In genomic region chr8:119426069-119426735, GRCm38 (mm10) we compare ENCODE assay signal across 8 mouse cellular contexts. TPM values are rescaled to one million over a fixed set of nuclear protein-coding genes. Genes with fewer than 3 reads are reported as not detected.
A peak's percentile ranks its signal among the peaks of the same experiment; 100 is the strongest.
DNase-seq lines count a peak whose midpoint lies in the region; ATAC-seq and TF ChIP-seq lines count a peak whose summit lies in the region.

No protein-coding gene starts in this region.

- H3K36me3 ChIP-seq in kidney, embryonic 14.5 days (ENCODE audit: control insufficient read depth, insufficient read depth, low read length), result no peaks in the 10 kb centered on the region
- no peaks in the 10 kb centered on the region for H3K36me3 ChIP-seq in embryonic facial prominence, embryonic 10.5 days (replicated peaks)
- no peaks in the 10 kb centered on the region for H3K36me3 ChIP-seq in heart, embryonic 16.5 days (ENCODE audit: control insufficient read depth, insufficient read depth)
- H3K36me3 ChIP-seq in lung, embryonic 14.5 days (ENCODE audit: insufficient read depth), result no peaks in the 10 kb centered on the region

- WGBS in kidney, embryonic 14.5 days, result 68% methylated on average over 6 of the region's 6 CpGs
- 87% methylated on average over 6 of the region's 6 CpGs for WGBS in embryonic facial prominence, embryonic 10.5 days
- WGBS in heart, embryonic 16.5 days, result 72% methylated on average over 6 of the region's 6 CpGs
- 72% methylated on average over 6 of the region's 6 CpGs for WGBS in lung, embryonic 14.5 days

- no peaks in the 10 kb centered on the region for H3K9me3 ChIP-seq in kidney, embryonic 14.5 days (ENCODE audit: control insufficient read depth, low read length)
- H3K9me3 ChIP-seq in embryonic facial prominence, embryonic 10.5 days, result no peaks in the 10 kb centered on the region
- no peaks in the 10 kb centered on the region for H3K9me3 ChIP-seq in heart, embryonic 16.5 days (replicated peaks; ENCODE audit: control insufficient read depth, low read length)
- no peaks in the 10 kb centered on the region for H3K9me3 ChIP-seq in lung, embryonic 14.5 days (ENCODE audit: low read depth, low read length)

- H3K4me1 ChIP-seq in kidney, embryonic 14.5 days (ENCODE audit: control insufficient read depth, insufficient read depth, low read length), result peaks cover 17% of the 10 kb centered on the region; the same call in 1 of the 2 replicates
- H3K4me1 ChIP-seq in embryonic facial prominence, embryonic 10.5 days, result peaks cover 55% of the 10 kb centered on the region
- peaks cover 49% of the 10 kb centered on the region for H3K4me1 ChIP-seq in heart, embryonic 16.5 days (ENCODE audit: control insufficient read depth, insufficient read depth, low read length)
- 0 out of 2 replicates have a peak, but pooled peaks cover 2% of the 10 kb centered on the region for H3K4me1 ChIP-seq in lung, embryonic 14.5 days (ENCODE audit: insufficient read depth)

- ATAC-seq in kidney, embryonic 14.5 days (ENCODE audit: low FRiP score, low TSS enrichment), result no peak
- no peak for ATAC-seq in heart, embryonic 16.5 days (replicated peaks; ENCODE audit: extremely low read depth, insufficient read depth, low FRiP score)
- no peak for ATAC-seq in lung, embryonic 14.5 days (ENCODE audit: insufficient read depth)

- H3K27me3 ChIP-seq in kidney, embryonic 14.5 days (ENCODE audit: control insufficient read depth, insufficient read depth, low read length), result no peaks in the 10 kb centered on the region
- 0 out of 2 replicates have a peak, but pooled peaks cover 4% of the 10 kb centered on the region for H3K27me3 ChIP-seq in embryonic facial prominence, embryonic 10.5 days (replicated peaks; ENCODE audit: low read depth, poor library complexity, severe bottlenecking)
- no peaks in the 10 kb centered on the region for H3K27me3 ChIP-seq in heart, embryonic 16.5 days (ENCODE audit: control insufficient read depth, insufficient read depth, low read length)
- H3K27me3 ChIP-seq in lung, embryonic 14.5 days (ENCODE audit: insufficient read depth, low read length), result no peaks in the 10 kb centered on the region

- H3K9ac ChIP-seq in kidney, embryonic 14.5 days (ENCODE audit: low read depth, low read length), result no peak overlapping the region
- H3K9ac ChIP-seq in heart, embryonic 16.5 days (ENCODE audit: low read length), result peak overlapping the region; percentile 25; the same call in 1 of the 2 replicates
- H3K9ac ChIP-seq in lung, embryonic 14.5 days, result no peak overlapping the region

- no peak overlapping the region for H3K4me3 ChIP-seq in kidney, embryonic 14.5 days (ENCODE audit: low read length)
- H3K4me3 ChIP-seq in embryonic facial prominence, embryonic 10.5 days, result no peak overlapping the region
- no peak overlapping the region for H3K4me3 ChIP-seq in heart, embryonic 16.5 days (ENCODE audit: low read length)
- no peak overlapping the region for H3K4me3 ChIP-seq in lung, embryonic 14.5 days (ENCODE audit: low read depth, low read length)

- DNase-seq in kidney, postnatal 10 days, result no peak
- no peak for DNase-seq in embryonic facial prominence, embryonic 10.5 days (ENCODE audit: low spot score)
- DNase-seq in lung, embryonic 14.5 days, result peak; percentile 46
- DNase-seq in MN1 (ENCODE audit: low spot score), result no peak
- DNase-seq in ovary, postnatal 10 days (ENCODE audit: low spot score), result no peak
- no peak for DNase-seq in frontal cortex, adult 2 months (ENCODE audit: extremely low spot score in 1 of 2, low spot score in 1 of 2)

- TF ChIP-seq CTCF in lung, embryonic 14.5 days (IDR thresholded peaks at IDR 0.05; ENCODE audit: low read depth), result no peak

- no peak overlapping the region for H3K4me2 ChIP-seq in kidney, embryonic 14.5 days (replicated peaks; ENCODE audit: low read depth, low read length)
- peak overlapping the region; percentile 11; the same call in 1 of the 2 replicates for H3K4me2 ChIP-seq in heart, embryonic 16.5 days (ENCODE audit: low read depth, low read length)
- 0 out of 2 replicates have a peak overlapping the region, but pooled peaks have one; percentile 3 for H3K4me2 ChIP-seq in lung, embryonic 14.5 days

- H3K27ac ChIP-seq in kidney, embryonic 14.5 days (ENCODE audit: low read depth, low read length), result peak overlapping the region; percentile 68; the same call in 1 of the 2 replicates
- H3K27ac ChIP-seq in embryonic facial prominence, embryonic 10.5 days (replicated peaks), result 0 out of 2 replicates have a peak overlapping the region, but pooled peaks have one; percentile 30
- H3K27ac ChIP-seq in heart, embryonic 16.5 days (ENCODE audit: low read length), result peak overlapping the region; percentile 85
- H3K27ac ChIP-seq in lung, embryonic 14.5 days (ENCODE audit: low read depth), result peak overlapping the region; percentile 76

RNA-seq across cellular contexts. Expression of gene Osgin1, which starts 7.7 kb away (rescaled TPM):
- 0.71 and 1.2 TPM in 2 replicates for polyA plus RNA-seq in kidney, embryonic 14.5 days (2014; fragmentation: Nextera tagmentation; extraction: Ambion mirVana)
- polyA plus RNA-seq in embryonic facial prominence, embryonic 10.5 days (2016; fragmentation: Nextera tagmentation; extraction: Ambion mirVana), result 0.43 and 0.47 TPM in 2 replicates
- polyA plus RNA-seq in heart, embryonic 16.5 days (2015; fragmentation: Nextera tagmentation; extraction: Ambion mirVana), result 0.74 and 0.85 TPM in 2 replicates
- polyA plus RNA-seq in lung, embryonic 14.5 days (2014; fragmentation: Nextera tagmentation; extraction: Ambion mirVana), result 0.53 and 0.85 TPM in 2 replicates
- polyA plus RNA-seq in frontal cortex, adult 2 months (2012; rRNA removed), result 1.7 and 1.8 TPM in 2 replicates

RNA-seq across cellular contexts. Expression of gene Necab2, which starts 20.3 kb away (rescaled TPM):
- polyA plus RNA-seq in kidney, embryonic 14.5 days (2014; fragmentation: Nextera tagmentation; extraction: Ambion mirVana), result 4.6 and 5.0 TPM in 2 replicates
- 8.8 and 9.4 TPM in 2 replicates for polyA plus RNA-seq in embryonic facial prominence, embryonic 10.5 days (2016; fragmentation: Nextera tagmentation; extraction: Ambion mirVana)
- 0.12 and 0.21 TPM in 2 replicates for polyA plus RNA-seq in heart, embryonic 16.5 days (2015; fragmentation: Nextera tagmentation; extraction: Ambion mirVana)
- 1.9 and 2.2 TPM in 2 replicates for polyA plus RNA-seq in lung, embryonic 14.5 days (2014; fragmentation: Nextera tagmentation; extraction: Ambion mirVana)
- polyA plus RNA-seq in frontal cortex, adult 2 months (2012; rRNA removed), result 62.7 and 68.0 TPM in 2 replicates

RNA-seq across cellular contexts. Expression of gene Mlycd, which starts 31.5 kb away (rescaled TPM):
- polyA plus RNA-seq in kidney, embryonic 14.5 days (2014; fragmentation: Nextera tagmentation; extraction: Ambion mirVana), result 10.8 and 12.1 TPM in 2 replicates
- polyA plus RNA-seq in embryonic facial prominence, embryonic 10.5 days (2016; fragmentation: Nextera tagmentation; extraction: Ambion mirVana), result 7.3 and 7.6 TPM in 2 replicates
- 21.4 and 25.5 TPM in 2 replicates for polyA plus RNA-seq in heart, embryonic 16.5 days (2015; fragmentation: Nextera tagmentation; extraction: Ambion mirVana)
- polyA plus RNA-seq in lung, embryonic 14.5 days (2014; fragmentation: Nextera tagmentation; extraction: Ambion mirVana), result 11.8 and 14.0 TPM in 2 replicates
- 23.0 and 24.4 TPM in 2 replicates for polyA plus RNA-seq in frontal cortex, adult 2 months (2012; rRNA removed)

Comparison
In these comparisons a context has a peak if more than half of its experiments do, and no peak if none do; other contexts are left out.
1. H3K27ac ChIP-seq: peak in every context shown above with its lines; median percentile 85 in heart, embryonic 16.5 days; 76 in lung, embryonic 14.5 days; 68 in kidney, embryonic 14.5 days; 30 in embryonic facial prominence, embryonic 10.5 days.